Mouse (Mus musculus): Measurements from ENCODE around the gene Usp13. TPM values are rescaled to one million over a fixed set of nuclear protein-coding genes. Genes with fewer than 3 reads are reported as not detected.

Usp13 gene
- polyA plus RNA-seq, 1 experiment from 2014 or later = 4.1 TPM

DNA sequence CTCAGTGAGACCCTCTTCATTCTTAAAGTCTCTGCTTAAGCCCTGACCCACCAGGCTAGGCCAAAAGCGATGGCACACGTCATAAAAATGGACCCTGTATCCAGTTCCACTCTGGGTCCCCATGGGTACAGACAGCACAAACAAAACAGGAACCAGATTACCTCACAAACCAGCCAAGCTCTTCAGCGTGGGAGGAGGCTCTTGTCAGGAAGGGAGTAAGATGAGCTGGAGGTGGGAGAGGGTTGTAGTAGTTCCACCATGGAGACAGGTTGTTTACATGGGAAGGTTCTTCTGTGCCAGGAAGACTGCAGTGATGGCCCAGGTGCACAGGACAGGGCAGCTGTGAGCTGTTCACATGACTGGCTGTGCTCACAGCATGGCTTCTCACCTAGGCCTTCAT lies 53.7 kb downstream of the Usp13 start:
- Histone ChIP-seq H3K9me3 (no peaks in the 10 kb centered on the region), H3K4me3 (replicated peaks) (no peak overlapping the region), H3K27me3 (replicated peaks) (no peaks in the 10 kb centered on the region), H3K4me2 (no peak overlapping the region), H3K27ac (no peak overlapping the region), H3K9ac (no peak overlapping the region), H3K36me3 (no peaks in the 10 kb centered on the region), H3K4me1 (no peaks in the 10 kb centered on the region)
- ATAC-seq (ENCODE audit: insufficient read depth, low FRiP score, low read depth) = no peak
- WGBS = 86% methylated on average over 3 of the region's 3 CpGs

DNA sequence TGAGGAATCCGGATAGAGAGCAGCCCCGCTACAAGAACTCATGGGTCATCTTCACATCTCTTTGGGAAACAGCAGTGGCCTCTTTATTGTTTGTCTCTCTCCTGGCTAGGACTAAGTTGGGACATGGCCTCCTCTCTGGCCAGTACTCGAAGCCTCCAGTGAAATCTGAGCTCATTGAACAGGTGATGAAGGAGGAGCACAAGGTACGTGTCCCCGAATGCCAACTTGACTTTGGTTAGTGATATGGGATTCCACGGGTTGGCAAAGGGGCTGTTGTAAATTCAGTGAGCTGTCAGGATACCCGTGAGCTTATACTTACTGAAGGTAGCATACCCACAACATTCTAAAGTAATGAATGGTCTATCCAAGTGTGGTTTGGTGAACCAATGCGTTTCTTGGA lies 69.0 kb downstream of the Usp13 start:
- Histone ChIP-seq H3K9me3 (no peaks in the 10 kb centered on the region), H3K27ac (no peak overlapping the region), H3K9ac (no peak overlapping the region), H3K36me3 (no peaks in the 10 kb centered on the region), H3K4me1 (no peaks in the 10 kb centered on the region), H3K27me3 (replicated peaks) (no peaks in the 10 kb centered on the region), H3K4me2 (no peak overlapping the region), H3K4me3 (replicated peaks) (no peak overlapping the region)
- 91% methylated on average over 8 of the region's 8 CpGs for WGBS
- ATAC-seq (ENCODE audit: insufficient read depth, low FRiP score, low read depth) = no peak

DNA sequence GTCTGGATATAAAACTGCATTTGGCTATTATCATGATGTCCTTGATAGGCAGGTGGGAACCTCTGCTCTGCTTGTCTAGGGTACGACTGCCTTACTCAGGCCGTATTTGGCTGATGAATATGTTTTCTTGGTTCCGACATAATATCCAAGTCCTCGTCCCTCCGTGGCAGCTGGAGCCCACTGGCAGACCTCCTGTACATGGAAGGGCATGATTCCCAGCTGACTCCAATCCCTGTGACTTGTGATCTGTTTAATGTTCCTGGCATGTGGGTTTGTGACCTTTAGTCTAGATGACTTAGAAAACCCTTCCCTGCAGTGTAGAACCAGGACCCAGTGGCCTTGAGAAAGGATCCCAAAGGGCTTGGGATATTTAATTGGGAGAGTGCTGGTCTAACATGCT lies 71.5 kb downstream of the Usp13 start:
- no peaks in the 10 kb centered on the region for H3K36me3 ChIP-seq
- H3K9me3 ChIP-seq = no peaks in the 10 kb centered on the region
- H3K27me3 ChIP-seq (replicated peaks) = no peaks in the 10 kb centered on the region
- no peak overlapping the region for H3K27ac ChIP-seq
- WGBS = 84% methylated on average over 5 of the region's 5 CpGs
- no peaks in the 10 kb centered on the region for H3K4me1 ChIP-seq
- no peak overlapping the region for H3K4me2 ChIP-seq
- H3K9ac ChIP-seq = no peak overlapping the region
- H3K4me3 ChIP-seq (replicated peaks) = no peak overlapping the region
- no peak for ATAC-seq (ENCODE audit: insufficient read depth, low FRiP score, low read depth)

DNA sequence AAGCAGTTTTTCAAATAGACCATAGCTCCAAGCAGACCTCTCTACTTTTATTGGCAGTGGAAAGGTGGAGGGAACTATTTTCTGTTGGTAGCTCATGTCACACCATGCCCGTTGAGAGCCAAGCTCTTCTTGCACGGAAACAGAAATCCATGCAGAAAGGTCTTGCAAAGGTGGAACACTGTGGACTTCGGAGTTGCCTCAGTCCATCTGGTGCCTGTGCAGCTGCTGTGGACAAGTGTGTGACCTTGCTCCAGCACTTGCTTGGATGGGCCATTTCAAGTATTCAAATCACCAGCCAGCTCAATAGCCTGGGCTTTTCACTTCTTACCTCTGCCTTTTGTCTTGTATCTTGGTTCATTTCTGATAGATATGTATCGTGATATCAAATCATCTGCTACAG lies 72.8 kb downstream of the Usp13 start:
- H3K4me2 ChIP-seq = no peak overlapping the region
- ATAC-seq (ENCODE audit: insufficient read depth, low FRiP score, low read depth) = no peak
- 95% methylated on average over 4 of the region's 4 CpGs for WGBS
- no peak overlapping the region for H3K27ac ChIP-seq
- no peaks in the 10 kb centered on the region for H3K27me3 ChIP-seq (replicated peaks)
- no peaks in the 10 kb centered on the region for H3K9me3 ChIP-seq
- no peaks in the 10 kb centered on the region for H3K36me3 ChIP-seq
- no peaks in the 10 kb centered on the region for H3K4me1 ChIP-seq
- no peak overlapping the region for H3K9ac ChIP-seq
- no peak overlapping the region for H3K4me3 ChIP-seq (replicated peaks)

DNA sequence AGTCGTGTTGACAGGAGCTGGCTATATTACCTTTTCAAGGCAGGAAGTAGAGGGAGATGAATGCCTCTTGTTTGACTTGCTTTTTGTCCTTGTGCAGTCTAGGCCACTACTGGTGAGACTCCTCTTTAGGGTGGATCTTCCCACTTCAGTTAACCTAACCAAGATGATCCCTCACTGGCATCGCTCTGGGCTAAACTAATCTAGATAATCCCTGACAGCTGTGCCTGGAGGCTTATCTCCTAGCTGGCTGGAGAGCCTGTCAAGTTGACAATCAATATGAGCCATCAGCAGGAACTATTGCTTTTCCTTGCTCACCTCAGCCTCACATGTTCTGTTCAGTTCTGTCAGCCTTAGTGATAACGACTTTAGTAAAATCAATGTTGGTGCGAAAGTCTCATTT lies 86.1 kb downstream of the Usp13 start:
- ATAC-seq (ENCODE audit: insufficient read depth, low FRiP score, low read depth) = no peak
- no peak overlapping the region for H3K9ac ChIP-seq
- H3K4me2 ChIP-seq = no peak overlapping the region
- no peaks in the 10 kb centered on the region for H3K36me3 ChIP-seq
- WGBS = 48% methylated on average over 4 of the region's 4 CpGs
- H3K4me3 ChIP-seq (replicated peaks) = no peak overlapping the region
- no peaks in the 10 kb centered on the region for H3K27me3 ChIP-seq (replicated peaks)
- H3K9me3 ChIP-seq = no peaks in the 10 kb centered on the region
- no peaks in the 10 kb centered on the region for H3K4me1 ChIP-seq
- no peak overlapping the region for H3K27ac ChIP-seq

DNA sequence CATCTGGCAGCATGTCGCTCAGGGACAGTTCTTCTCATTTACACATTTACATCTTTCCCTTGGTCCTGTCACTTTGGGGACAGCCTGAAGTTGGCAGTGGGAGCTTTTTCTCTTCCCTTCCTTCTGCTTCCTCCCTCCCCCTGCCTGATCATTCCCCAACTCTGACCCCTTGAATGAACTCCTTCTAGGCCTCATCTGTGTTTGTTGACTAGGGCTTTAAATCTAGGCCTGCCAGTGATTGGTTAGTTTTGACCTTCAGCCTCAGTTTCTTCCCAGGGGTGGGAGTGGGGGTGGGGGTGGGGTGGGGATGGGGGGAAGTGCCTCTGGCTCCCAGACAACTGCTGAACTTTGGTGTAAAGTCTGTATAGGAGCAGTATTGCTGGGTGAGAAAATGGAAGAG lies 87.3 kb downstream of the Usp13 start:
- no peak for ATAC-seq (ENCODE audit: insufficient read depth, low FRiP score, low read depth)
- Histone ChIP-seq H3K4me3 (replicated peaks) (no peak overlapping the region), H3K27ac (no peak overlapping the region), H3K4me2 (no peak overlapping the region), H3K9me3 (no peaks in the 10 kb centered on the region), H3K9ac (no peak overlapping the region), H3K36me3 (no peaks in the 10 kb centered on the region), H3K4me1 (no peaks in the 10 kb centered on the region), H3K27me3 (replicated peaks) (no peaks in the 10 kb centered on the region)
- WGBS = 56% methylated on average over 1 of the region's 1 CpGs

DNA sequence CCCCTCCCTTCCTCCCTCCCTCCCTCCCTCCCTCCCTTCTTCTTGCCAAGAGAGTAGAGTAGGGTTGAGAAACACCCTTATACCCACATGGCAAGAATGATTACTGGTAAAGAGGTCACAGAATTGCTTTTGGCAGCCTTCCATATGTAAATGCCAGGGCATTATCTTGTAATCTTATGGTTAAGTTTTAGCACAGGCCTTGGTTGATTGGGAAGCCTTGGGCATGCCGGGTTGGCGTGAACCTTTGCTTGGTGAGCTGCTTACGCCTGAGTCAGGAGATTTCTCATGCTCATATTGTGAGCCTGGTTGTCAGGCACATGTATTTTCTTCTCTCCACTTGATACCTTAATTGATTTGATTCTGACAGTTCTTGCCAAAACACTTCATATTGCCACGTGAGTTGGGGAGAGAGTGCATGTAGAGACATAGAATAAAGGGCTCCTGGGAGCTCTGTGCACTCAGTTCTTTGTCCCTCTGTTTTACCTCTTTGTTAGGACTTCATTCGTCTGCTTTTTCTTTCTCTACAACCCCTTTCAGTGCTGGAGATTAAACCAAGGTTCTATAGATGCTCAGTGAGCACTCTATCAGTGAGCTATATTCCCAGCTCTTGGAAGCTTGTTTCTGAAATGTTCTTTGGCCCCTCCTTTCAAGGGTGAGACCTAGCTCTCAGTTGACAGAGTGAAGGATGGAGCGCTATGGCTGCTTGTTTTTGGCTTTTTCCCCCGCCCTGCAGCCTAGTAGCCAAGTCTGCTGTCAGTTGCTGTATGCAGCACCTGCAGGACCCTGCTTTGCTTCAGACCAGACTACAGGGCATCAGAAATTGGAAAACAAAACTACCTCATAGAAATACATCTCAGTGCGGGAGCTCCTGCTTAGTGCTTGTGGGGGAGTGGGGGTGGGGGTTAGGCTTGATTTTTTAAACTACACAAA lies 88.8 kb downstream of the Usp13 start:
- WGBS = 74% methylated on average over 8 of the region's 8 CpGs
- Histone ChIP-seq H3K27ac (no peak overlapping the region), H3K4me3 (replicated peaks) (no peak overlapping the region), H3K27me3 (replicated peaks) (no peaks in the 10 kb centered on the region), H3K4me1 (no peaks in the 10 kb centered on the region), H3K36me3 (no peaks in the 10 kb centered on the region), H3K4me2 (no peak overlapping the region), H3K9me3 (no peaks in the 10 kb centered on the region), H3K9ac (no peak overlapping the region)
- ATAC-seq (ENCODE audit: insufficient read depth, low FRiP score, low read depth) = no peak; the same call in 1 of the 2 replicates

DNA sequence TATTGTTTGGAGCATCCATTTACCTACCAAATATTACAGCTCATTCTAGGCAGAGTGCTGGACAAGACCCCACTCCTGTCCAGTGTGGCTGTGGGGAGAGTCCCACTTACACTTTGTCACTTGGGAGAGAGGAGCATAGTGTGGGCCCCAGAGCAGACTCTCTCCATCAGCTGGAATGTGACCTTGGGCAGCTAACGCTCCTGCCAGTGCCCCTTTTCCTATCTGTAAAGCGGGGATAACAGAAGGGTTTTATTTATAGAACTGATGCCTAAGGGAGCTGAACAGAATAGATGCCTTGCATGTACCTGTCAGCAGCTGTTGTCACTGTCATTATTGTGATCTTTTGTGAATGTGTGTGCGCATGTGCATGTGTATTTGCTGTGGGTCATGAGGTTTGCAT lies 91.1 kb downstream of the Usp13 start:
- ATAC-seq (ENCODE audit: insufficient read depth, low FRiP score, low read depth) = no peak
- 75% methylated on average over 3 of the region's 3 CpGs for WGBS
- H3K4me2 ChIP-seq = no peak overlapping the region
- H3K4me1 ChIP-seq = no peaks in the 10 kb centered on the region
- H3K4me3 ChIP-seq (replicated peaks) = no peak overlapping the region
- no peaks in the 10 kb centered on the region for H3K9me3 ChIP-seq
- H3K27me3 ChIP-seq (replicated peaks) = no peaks in the 10 kb centered on the region
- H3K9ac ChIP-seq = no peak overlapping the region
- H3K27ac ChIP-seq = no peak overlapping the region
- H3K36me3 ChIP-seq = no peaks in the 10 kb centered on the region

DNA sequence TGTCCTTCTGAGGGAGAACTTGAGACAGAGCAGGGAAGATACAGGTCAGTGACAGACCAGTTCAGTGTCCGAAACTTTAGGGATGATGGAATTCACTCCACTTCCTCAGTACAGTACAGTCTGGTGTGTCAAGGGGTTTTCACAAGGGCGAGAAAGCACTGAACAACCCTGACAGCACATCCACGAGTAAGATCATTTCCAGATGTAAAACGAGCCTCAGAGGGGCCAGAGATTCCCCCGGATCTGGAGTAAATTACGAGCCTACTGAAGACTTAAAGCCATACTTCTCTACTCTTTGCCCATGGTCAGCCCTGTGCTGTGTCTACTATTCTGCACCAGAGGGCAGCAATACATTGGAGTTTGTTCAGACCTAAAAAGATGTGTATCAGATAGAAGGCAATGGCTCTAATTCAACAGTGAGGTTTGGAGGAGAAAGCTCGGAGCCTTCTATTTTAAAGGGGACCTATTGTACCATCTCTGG lies 92.8 kb downstream of the Usp13 start:
- 48% methylated on average over 7 of the region's 7 CpGs for WGBS
- no peak overlapping the region for H3K9ac ChIP-seq
- no peaks in the 10 kb centered on the region for H3K4me1 ChIP-seq
- no peaks in the 10 kb centered on the region for H3K36me3 ChIP-seq
- H3K27me3 ChIP-seq (replicated peaks) = no peaks in the 10 kb centered on the region
- no peak overlapping the region for H3K27ac ChIP-seq
- no peaks in the 10 kb centered on the region for H3K9me3 ChIP-seq
- H3K4me3 ChIP-seq (replicated peaks) = no peak overlapping the region
- no peak overlapping the region for H3K4me2 ChIP-seq
- no peak for ATAC-seq (ENCODE audit: insufficient read depth, low FRiP score, low read depth)

DNA sequence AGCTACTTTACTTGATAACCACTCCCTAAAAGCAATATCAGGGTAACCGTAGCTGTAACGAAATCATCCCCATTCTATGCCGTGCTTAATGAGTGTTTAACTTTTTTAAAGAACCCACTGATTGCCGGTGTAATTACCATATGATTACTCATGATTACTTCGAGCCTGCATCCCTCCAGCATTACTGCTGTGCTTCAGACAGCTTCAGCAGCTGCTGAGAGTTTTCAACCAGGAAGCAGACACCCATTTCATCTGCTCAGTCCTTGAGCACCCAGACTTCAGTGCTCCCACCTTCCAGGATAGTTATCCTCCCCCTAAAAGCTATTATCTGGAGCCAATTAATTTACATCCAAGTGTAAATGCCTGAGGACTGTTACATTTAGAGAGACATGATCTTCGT lies 106.8 kb downstream of the Usp13 start:
- WGBS = 85% methylated on average over 6 of the region's 6 CpGs
- H3K36me3 ChIP-seq = no peaks in the 10 kb centered on the region
- ATAC-seq (ENCODE audit: insufficient read depth, low FRiP score, low read depth) = no peak

DNA sequence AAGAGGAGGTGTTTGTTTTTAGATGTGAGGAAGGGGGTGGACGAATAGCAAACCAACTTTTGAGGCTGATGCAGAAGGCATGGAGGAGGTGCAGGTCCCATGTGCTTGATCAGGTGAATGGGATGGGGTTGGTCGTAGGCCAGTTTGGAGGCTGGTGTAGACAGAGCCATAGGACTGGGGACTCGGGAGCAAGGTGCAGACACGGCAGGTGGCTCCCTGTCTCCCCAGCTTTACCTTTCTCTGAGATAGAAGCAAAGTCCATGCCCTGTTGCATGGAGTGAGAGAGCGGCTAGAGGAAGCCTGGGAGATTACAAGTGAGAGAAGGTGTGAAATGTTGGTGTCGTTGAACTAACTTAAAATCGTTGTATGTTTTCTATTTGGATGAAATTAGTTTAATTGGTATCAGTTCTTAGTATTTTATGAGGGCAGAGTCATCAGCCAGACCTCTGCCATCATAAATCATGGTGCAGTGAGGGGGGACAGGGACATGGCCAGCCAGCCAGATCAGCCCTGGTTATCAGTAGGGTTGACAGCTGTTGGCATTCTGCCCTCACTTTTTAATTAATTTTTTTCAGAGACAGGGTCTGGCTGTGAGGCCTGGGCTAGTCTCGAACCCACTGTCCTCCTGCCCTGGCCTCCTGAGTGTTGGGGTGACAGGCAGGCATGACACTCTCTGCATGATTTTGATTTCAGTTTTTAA lies 122.6 kb downstream of the Usp13 start:
- 55% methylated on average over 8 of the region's 8 CpGs for WGBS
- Histone ChIP-seq H3K36me3 (no peaks in the 10 kb centered on the region), H3K4me1 (no peaks in the 10 kb centered on the region), H3K27me3 (replicated peaks) (no peaks in the 10 kb centered on the region), H3K9me3 (no peaks in the 10 kb centered on the region), H3K27ac (no peak overlapping the region), H3K4me3 (replicated peaks) (no peak overlapping the region), H3K4me2 (no peak overlapping the region), H3K9ac (no peak overlapping the region)
- no peak; the same call in 1 of the 2 replicates for ATAC-seq (ENCODE audit: insufficient read depth, low FRiP score, low read depth)

More for the DNA sequence above, 106.8 kb downstream of the Usp13 start:
- H3K9ac ChIP-seq = no peak overlapping the region
- no peaks in the 10 kb centered on the region for H3K4me1 ChIP-seq
- H3K27ac ChIP-seq = no peak overlapping the region
- no peaks in the 10 kb centered on the region for H3K9me3 ChIP-seq
- H3K4me2 ChIP-seq = no peak overlapping the region
- no peaks in the 10 kb centered on the region for H3K27me3 ChIP-seq (replicated peaks)
- no peak overlapping the region for H3K4me3 ChIP-seq (replicated peaks)

DNA sequence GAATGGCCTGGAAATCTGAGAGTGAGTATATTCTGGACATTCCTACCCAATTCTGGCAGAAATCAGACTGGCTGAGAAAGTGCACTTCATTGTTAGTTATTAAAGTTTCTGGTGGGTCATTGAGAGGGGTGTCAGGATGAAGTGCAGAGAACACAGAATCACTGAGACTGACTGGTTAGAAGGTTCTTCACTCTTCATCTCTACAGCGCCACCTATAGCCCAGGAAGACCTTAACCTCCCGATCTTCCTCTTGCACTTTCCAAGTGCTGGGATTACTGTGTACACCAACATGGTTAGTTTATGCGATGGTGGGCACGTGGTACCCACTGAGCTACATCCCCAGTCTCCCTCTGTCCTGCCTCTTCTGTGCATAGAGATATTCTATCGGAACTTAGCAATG lies 130.1 kb downstream of the Usp13 start:
- Histone ChIP-seq H3K27me3 (replicated peaks) (no peaks in the 10 kb centered on the region), H3K4me2 (no peak overlapping the region), H3K9me3 (no peaks in the 10 kb centered on the region), H3K4me1 (no peaks in the 10 kb centered on the region), H3K36me3 (no peaks in the 10 kb centered on the region), H3K27ac (no peak overlapping the region), H3K4me3 (replicated peaks) (no peak overlapping the region), H3K9ac (no peak overlapping the region)
- 87% methylated on average over 5 of the region's 5 CpGs for WGBS
- no peak for ATAC-seq (ENCODE audit: insufficient read depth, low FRiP score, low read depth)

Data from stomach, embryonic 15.5 days (tissue).